Mouse (Mus musculus): Measurements from ENCODE around the gene Lgals8. TPM values are rescaled to one million over a fixed set of nuclear protein-coding genes. Genes with fewer than 3 reads are reported as not detected.

Gene Lgals8
- total RNA-seq, 4 experiments from 2014 or later, result 38.4 to 44.7 (median 40.0) TPM

DNA sequence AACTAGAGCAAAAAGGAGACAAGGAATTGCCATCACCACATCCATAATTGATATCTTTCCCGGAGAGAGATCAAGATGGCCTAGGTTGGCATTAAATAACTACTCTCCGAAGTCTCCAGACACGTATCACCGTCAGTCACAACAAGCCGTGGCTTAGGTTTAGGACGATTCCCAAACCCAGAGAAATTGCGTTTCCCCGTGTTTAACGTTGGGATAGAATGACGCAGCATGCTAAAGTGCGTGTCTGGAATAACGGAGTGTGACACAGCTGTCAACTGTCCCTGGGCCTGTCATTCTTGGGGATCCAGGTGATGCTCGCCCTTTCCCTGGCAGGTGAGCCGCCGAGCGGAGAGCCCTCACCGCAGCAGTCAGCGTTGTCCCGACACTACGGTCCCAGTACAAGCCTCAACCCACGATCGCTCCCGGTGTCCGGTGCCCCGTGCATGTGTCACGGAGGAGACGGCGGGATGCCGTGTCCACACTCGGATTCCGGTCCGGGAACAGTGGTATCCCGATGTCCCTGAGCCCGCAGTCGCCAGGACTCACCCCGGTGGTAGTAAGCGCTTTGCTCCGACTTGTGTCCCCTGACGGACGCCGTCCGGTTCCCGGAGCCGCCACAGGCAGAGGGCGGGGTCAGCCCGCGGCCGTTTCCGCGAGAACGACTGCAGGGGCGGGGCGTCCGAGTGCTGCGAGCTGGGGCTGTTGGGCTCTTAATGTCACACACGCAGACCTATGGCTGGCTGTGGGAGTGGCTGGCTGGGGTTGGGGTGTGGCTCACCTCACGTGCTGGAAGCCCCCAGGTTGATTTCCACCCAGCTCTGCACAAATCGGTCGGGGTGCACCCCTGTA lies 3.6 kb downstream of the Lgals8 start:
- DNase-seq (ENCODE audit: low spot score in 2 of 2), result peak; percentile 76 to 84

DNA sequence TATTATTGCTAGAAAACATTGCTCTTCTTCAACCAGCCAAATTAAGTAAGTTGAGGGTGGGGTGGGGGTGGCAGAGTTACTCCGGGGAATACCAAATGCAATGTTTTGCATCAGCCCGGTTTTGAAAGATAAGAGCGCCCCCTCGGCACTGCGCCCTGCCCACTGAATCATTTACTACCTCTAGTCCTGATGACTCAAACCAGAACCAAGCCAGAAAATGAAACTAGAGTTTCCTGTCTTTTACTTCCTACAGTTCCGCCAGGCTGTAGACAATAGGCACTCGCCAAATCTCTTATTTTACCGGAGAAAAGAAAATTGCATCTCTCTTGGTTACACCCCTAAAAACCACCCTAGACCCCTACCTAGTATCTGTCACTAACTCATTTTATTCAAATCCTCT lies 4.3 kb downstream of the Lgals8 start:
- peak; percentile 31 to 67 for DNase-seq (ENCODE audit: low spot score in 2 of 2)

DNA sequence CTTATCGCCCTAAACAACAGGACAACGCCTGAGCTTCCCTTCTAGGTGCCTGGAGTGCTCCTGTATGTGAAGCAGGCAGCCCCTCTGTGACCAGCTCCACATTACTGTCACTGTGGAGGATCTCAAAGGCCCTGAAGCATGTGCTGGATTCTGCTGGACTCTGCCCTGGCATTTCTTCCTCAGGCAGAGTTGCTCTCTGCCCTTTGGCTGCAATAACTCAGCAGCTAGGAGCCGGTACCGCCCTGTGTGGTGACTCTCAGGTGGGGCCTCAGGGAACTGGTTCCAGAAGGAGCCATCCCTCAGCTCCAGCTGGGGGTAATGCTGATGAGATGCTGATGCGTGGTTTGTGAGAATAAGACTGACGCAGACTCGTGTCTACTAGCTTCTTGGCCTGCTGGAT lies 8.0 kb downstream of the Lgals8 start:
- DNase-seq (ENCODE audit: low spot score in 2 of 2), result no peak

DNA sequence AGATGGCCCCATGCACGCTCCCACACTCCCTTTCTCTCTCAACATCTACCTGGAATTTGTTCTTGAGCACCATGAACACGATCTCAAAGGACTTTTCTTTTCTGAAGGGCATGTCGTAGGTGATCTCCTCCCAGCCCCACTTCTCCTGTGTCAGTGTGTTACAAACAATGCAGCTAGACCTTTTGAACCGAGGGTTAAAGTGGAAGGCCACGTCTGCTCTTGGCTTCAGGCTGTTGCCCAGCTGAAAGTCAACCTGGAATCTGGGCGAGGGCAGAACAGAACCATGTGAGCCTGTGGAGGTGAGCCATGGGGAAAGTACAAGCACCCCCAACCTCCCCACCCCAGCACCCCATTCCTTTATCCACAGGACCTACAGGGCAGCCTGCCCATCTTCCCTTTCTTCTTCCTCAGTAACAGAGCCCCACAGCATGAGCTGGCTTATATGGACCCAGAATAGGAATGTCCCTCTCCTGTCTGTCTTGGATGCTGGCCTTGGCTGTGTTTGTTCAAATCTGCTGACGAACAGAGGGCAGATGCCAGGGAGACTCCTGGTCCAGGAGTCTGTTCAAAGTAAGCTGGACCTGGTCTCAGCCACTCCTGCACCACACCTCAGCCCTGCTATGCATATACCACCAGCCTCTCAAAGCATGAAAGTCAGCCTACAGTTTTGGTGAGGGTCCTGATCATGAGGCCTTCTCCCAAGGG lies 9.9 kb downstream of the Lgals8 start:
- DNase-seq (ENCODE audit: low spot score in 2 of 2), result no peak

DNA sequence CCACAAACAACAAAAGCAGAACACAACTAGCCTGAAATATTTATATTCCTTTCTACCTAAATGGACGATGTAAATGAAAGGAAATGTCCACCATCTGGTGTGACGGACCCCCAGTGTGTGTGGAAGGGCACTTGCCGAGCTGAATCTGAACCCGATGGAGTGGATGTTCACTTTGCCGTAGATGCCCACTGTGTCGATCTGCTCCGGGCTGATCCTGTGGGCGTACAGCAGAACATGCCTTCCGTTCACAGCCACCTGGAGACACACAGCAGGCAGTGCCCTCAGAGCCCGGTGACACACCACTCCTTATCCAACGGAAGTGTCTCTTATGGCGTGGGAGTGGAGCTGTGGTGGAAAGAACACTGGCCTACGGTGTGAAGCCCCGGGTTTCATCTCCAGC lies 11.6 kb downstream of the Lgals8 start:
- DNase-seq (ENCODE audit: low spot score in 2 of 2), result no peak

DNA sequence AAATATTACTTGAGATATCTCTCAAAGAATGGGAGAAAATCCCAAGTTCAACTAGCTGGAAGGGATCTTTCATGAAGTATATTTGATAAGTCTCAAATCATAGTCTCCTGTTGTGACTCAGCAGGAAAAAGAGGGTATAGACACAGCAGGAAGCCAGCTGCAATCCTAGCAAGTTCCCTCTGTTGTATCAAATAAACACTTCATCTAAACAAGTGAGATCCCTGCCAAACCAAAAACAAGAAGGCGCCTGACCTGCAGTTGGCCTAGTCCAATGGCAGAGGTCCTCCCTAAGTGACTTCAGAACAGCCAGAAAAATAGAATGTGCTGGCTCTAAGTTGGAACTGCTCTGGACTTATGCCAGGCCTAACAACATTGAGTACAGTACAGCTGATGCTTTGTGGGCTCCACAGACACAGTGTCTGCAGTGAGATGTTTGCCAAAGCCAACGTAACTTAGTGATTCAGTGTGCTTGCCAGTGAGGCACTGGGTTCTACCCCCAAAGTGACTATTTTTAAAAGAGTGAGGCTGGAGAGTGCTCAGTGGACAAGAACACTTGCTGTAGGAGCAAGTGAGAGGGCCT lies 22.6 kb downstream of the Lgals8 start:
- DNase-seq (ENCODE audit: low spot score in 2 of 2), result peak in 1 of 2 experiments; percentile 45

DNA sequence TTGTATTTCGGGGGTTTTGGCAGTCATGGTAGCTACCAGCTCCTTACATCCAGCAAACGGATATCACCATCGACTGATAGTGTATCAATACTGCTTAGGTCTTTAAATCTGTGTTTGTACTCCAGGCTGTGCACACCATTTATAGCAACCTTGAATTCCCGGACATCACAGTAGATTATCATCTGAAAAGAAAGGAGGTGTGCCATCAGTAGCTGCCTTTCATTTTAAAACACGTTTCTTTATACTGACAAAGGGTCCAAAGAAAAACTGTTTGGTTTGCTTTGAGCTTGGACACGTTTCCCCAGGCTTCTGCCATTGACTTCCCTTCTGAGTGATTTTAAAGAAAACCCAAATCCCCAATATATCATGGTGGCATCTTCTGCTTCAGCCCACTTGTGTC lies 23.9 kb downstream of the Lgals8 start:
- DNase-seq (ENCODE audit: low spot score in 2 of 2), result no peak

DNA sequence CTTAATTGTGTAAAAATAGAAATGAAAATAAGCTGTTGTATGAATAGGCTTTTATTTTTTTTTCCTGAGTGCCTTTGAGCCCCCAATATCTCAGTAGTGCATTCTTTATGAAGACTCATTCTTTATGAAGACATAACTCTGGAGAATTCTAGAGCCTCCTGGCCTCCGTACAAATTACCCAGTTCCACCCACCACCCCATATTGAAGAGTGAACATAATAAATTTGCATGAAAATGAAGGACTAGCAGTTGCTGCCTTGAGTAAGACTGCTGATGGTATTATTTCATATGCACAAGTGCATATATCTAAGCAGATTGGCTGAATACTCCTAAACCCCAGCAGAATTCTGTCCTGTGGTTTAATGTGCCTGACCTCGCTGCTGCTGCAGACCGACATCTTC lies 25.2 kb downstream of the Lgals8 start:
- no peak for DNase-seq (ENCODE audit: low spot score in 2 of 2)

DNA sequence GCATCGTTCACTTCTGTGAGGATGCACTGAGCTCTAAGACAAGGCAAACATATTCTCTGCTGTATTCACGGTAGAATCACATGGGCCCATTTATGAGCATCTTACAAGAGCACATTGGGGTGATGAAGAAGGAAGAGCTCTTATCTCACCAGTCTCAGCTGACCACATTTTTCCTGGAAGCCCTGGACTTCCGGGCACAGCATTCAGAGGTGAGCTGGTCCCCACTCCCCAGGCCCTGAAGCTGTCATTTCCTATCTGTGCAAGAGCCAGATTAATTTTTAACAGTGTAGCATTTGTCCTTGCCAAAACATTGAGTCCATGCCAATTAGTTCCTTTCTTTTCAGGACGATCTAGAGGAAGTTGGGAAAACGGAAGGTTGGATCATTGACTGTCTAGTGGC lies 30.9 kb downstream of the Lgals8 start:
- DNase-seq (ENCODE audit: low spot score in 2 of 2), result no peak

DNA sequence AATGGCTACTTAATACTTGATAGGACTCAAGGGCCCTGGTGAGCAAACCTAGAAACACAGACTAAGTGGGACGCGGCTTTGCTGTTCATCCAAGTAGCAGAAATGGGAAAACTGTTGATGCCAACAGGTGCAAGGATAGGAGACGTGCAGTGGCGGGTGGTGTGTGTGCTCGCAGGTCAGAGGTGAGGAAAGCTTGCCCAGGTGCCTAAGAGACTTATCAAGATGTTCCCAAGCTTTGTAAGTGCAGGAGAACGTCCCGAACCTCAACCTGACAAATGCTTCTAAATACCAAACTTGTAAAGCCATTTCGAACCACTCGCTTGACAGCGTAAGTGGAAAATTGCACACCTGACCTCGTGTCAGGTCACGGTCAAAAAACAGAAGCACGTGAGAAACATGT lies 36.2 kb downstream of the Lgals8 start:
- no peak for DNase-seq (ENCODE audit: low spot score in 2 of 2)

DNA sequence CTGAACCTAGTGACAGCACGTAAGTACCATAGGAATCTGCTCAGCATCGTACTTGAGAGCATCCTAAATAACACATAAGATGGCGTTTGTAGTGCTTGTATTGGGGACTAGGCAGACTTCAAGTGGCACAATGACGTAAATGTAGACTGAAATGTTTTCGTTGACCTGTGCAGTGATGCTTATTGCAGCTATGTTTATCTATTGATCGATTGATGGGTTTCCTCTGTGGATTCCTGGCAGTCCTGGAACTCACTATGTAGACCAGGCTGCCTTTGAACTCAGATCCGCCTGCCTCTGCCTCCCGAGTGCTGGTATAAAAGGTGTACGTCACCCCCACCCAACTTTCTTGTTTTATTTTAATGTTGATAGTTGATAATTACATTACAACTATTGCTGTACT lies 44.1 kb downstream of the Lgals8 start:
- no peak for DNase-seq (ENCODE audit: low spot score in 2 of 2)

DNA sequence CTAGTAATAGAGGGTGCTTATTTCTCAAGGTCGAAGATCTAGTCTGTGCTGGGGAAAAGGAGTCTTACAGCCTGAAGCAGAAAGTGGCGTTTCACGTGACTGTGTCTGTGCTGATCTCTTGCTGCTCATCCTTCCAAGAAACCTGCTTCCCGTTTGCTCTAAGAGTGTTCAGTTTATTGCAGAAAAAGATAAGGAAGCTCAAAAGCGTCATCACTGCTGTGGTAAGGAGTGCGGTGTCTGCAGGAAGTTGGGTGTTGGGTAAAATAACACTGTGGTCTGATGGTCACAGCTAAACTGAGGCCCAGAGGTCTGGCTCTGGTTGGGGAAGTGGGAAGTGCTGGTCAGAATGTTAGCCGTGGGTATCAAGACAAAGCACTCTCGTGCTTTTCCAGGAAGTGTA lies 52.7 kb downstream of the Lgals8 start:
- DNase-seq (ENCODE audit: low spot score in 2 of 2), result no peak

DNA sequence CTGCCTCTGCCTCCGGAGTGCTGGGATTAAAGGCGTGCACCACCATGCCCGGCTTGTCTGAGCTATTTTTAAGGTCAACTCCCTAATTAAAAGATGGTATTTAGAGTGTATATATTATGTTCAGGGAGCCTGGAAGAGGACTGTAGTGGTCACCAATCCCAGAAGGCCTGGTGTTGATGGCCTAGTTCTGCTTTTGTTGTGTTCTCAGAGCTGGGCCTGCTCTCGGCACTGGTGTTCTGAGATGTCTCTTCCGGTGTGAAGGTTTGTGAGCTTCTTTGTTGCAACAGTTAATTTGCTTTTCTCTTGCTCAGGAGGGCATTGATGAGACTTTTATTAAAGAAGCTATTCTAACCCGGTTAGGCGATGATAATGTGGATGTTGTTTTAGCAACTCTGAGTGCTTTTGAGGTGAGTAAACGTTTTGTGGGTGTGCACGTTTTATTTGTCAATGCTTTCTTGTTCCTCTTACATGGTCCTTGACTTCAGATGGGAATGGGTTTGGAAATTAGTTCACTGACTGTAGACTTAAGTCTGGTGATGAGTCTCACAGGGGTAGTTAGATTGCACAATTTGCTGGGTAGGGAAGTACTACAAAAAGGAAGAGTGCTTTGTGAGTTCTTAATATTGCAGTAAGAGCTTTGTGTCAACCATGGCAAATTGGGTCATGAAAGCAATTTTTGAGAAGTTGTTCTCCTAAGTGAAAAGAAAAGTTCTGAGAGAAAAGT lies 56.2 kb downstream of the Lgals8 start:
- no peak for DNase-seq (ENCODE audit: low spot score in 2 of 2)

DNA sequence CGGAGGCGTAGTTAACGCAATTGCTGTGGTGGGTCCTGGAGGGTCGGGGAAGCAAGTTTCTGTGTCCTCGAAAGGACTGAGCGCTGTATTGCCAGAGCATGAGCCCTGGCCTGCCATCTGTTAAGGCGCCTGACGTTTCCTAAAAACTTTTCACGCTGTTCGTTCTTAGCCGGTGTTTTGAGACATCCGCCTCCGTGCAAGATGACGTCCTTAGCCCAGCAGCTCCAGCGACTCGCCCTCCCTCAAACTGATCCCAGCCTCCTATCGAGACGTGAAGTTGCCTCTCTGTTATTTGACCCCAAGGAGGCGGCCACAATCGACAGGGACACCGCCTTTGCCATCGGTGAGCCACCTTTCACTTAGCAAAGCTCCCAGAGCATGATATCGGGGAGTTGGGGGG lies 69.2 kb downstream of the Lgals8 start:
- no peak for DNase-seq (ENCODE audit: low spot score in 2 of 2)

DNA sequence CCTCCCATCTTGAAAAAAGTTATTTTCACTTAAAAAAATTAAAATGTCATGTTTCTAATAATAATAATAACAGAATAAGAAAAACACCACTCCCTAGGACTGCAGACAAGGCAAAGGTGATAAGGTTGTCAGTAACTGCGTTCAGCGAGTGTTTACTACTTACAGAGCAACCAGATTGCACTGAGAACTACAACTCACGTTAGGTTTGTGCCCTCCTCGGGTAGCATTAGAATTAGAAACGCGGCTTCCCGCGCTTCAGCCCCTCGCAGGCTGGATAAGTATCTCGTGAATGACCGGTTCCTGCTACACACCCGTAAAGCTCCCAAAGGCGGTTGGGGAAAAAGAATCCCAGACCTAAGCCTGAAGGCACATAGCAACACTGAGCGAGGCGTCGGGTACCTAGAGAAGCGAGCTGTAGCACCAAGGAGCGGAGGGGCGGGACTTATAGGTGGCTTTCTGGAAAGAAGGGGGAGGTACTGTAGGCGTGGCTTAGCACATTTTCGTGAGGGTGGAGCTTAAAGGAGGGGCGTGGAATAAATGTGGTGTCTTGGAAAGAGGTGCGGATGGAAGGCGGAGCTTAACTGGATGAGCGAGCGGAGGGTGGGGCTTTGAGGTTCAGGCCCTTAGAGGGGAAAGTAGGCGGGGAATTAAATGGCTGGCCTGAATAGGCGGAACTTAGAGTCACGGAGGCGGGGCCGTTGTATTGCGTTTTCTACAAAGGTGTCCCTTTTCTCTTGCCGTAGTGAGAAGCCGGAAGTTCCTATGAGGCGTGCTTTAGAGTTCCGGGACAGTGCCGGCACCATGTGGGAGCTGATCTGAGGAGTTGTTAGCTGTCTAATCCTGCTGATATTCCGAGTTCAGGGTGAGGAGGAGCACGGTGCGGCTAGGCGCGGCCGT lies 69.9 kb downstream of the Lgals8 start, which contains the start of gene Heatr1:
Heatr1 (plus strand) TSS at position 419 of the 897 bp plus-strand sequence.
- peak; percentile 84 to 94 for DNase-seq (ENCODE audit: low spot score in 2 of 2)

Other genes starting within 250 kb of the Lgals8 start
- 10 to 100 TPM; 15.6 to 17.4 (median 16.6) TPM for gene Mtr, start 206.8 kb downstream of the Lgals8 start, total RNA-seq (2022)
- gene Actn2, start 124.2 kb downstream of the Lgals8 start, total RNA-seq (2022), result 10 to 100 TPM; 23.9 to 30.1 (median 25.2) TPM
- gene Heatr1, start 69.9 kb downstream of the Lgals8 start, total RNA-seq (2022), result 10 to 100 TPM; 24.9 to 32.0 (median 25.4) TPM
- under 1 TPM in 3 of 4 experiments, not detected in 1; 0.13 to 0.28 (median 0.14) TPM for gene Edaradd, start 55.5 kb upstream of the Lgals8 start, total RNA-seq (2022)
- gene Ero1lb, start 100.9 kb upstream of the Lgals8 start, total RNA-seq (2022), result 10 to 100 TPM; 11.5 to 12.5 (median 12.2) TPM